Mouse (Mus musculus) stomach, embryonic 14.5 days (tissue): Measurements from ENCODE around the gene Uevld. TPM values are rescaled to one million over a fixed set of nuclear protein-coding genes. Genes with fewer than 3 reads are reported as not detected.
"Not testable (repeated sequence)": the region's sequence is repeated elsewhere in the genome, so short reads cannot be mapped to it uniquely, and the experiment has no call there.

ENCODE experiments used
- ATAC-seq: fragments of 200-750 bp; cut with Nextera tagmentation; 2 replicates; pipeline ENCODE4 v1.8.0; 2017; ENCODE audit warnings: low read depth, moderate TSS enrichment; ENCODE audit not compliant: insufficient number of reproducible peaks, insufficient read depth, low FRiP score
- H3K27ac ChIP-seq: fragments of 300-500 bp; sonication (generic); 2 replicates; pipeline ENCODE4 v1.5.1; 2014; ENCODE audit warnings: mild to moderate bottlenecking, low read length, moderate library complexity, mixed read lengths
- H3K27me3 ChIP-seq: fragments of 300-500 bp; sonication (generic); 2 replicates; pipeline ENCODE4 v1.6.1; 2014; ENCODE audit warnings: low read length, control low read depth, mixed read lengths; ENCODE audit not compliant: control insufficient read depth, insufficient read depth
- H3K36me3 ChIP-seq: fragments of 300-500 bp; sonication (generic); 2 replicates; pipeline ENCODE4 v1.6.1; 2014; ENCODE audit warnings: mild to moderate bottlenecking, control low read depth, low read length, moderate library complexity, mixed read lengths; ENCODE audit not compliant: control insufficient read depth, insufficient read depth
- H3K4me1 ChIP-seq: fragments of 300-500 bp; sonication (generic); 2 replicates; pipeline ENCODE4 v1.6.1; 2014; ENCODE audit warnings: low read length, control low read depth, mixed read lengths; ENCODE audit not compliant: control insufficient read depth, insufficient read depth
- H3K4me2 ChIP-seq: fragments of 300-500 bp; sonication (generic); replicated peaks from 2 replicates; pipeline ENCODE4 v1.6.1; 2014; ENCODE audit warnings: low read depth, low read length, control low read depth
- H3K4me3 ChIP-seq: fragments of 300-500 bp; sonication (generic); 2 replicates; pipeline ENCODE4 v1.5.1; 2014; ENCODE audit warnings: low read depth, low read length, control low read depth
- H3K9ac ChIP-seq: fragments of 300-500 bp; sonication (generic); replicated peaks from 2 replicates; pipeline ENCODE4 v1.6.1; 2014; ENCODE audit warnings: low read depth, mild to moderate bottlenecking, control low read depth, low read length, moderate library complexity, mixed read lengths
- H3K9me3 ChIP-seq: fragments of 300-500 bp; sonication (generic); 2 replicates; pipeline ENCODE4 v1.6.1; 2016; ENCODE audit warnings: low read depth, low read length, control low read depth; ENCODE audit not compliant: control insufficient read depth
- WGBS: fragments of 180-500 bp; shearing (Covaris S2); extraction: QIAGEN DNeasy Blood & Tissue Kit; methylation state at CpG from one replicate; pipeline ENCODE4 v1.1.7; 2014; 5-methylcytosine and 5-hydroxymethylcytosine counted together
- polyA plus RNA-seq: library from polyadenylated mRNA; unstranded; fragments of >200 nt; fragmentation: Nextera tagmentation; extraction: Ambion mirVana; gene quantifications from 2 replicates; pipeline ENCODE4 v1.2.1, GENCODE M21; 2014

The Uevld gene
- polyA plus RNA-seq, 1 experiment from 2014 or later = 13.4 TPM

- ATAC-seq = no peak
- 13% methylated on average over 13 of the region's 13 CpGs for WGBS
- Histone ChIP-seq H3K9me3 (no peaks in the 10 kb centered on the region), H3K4me1 (peaks cover 12% of the 10 kb centered on the region), H3K9ac (peak overlapping the region; percentile 79), H3K4me2 (peak overlapping the region; percentile 58), H3K4me3 (peak overlapping the region; percentile 57), H3K36me3 (no peaks in the 10 kb centered on the region), H3K27me3 (no peaks in the 10 kb centered on the region), H3K27ac (peak overlapping the region; percentile 83)
Measured at GRCm38 (mm10) chr7:46918678-46919371, 39.5 kb downstream of the Uevld start.

GRCm38 (mm10) chr7:46916376-46916775 is 42.0 kb downstream of the Uevld start:
- WGBS = 90% methylated on average over 3 of the region's 3 CpGs
- Histone ChIP-seq H3K4me1 (peaks cover 12% of the 10 kb centered on the region), H3K4me3 (no peak overlapping the region), H3K9me3 (no peaks in the 10 kb centered on the region), H3K9ac (no peak overlapping the region), H3K4me2 (no peak overlapping the region), H3K27me3 (no peaks in the 10 kb centered on the region), H3K36me3 (peaks cover 12% of the 10 kb centered on the region), H3K27ac (no peak overlapping the region)
- no peak for ATAC-seq

- WGBS = 94% methylated on average over 3 of the region's 3 CpGs
- H3K4me3 ChIP-seq = no peak overlapping the region
- no peak overlapping the region for H3K9ac ChIP-seq
- no peak for ATAC-seq
- H3K27me3 ChIP-seq = no peaks in the 10 kb centered on the region
- no peaks in the 10 kb centered on the region for H3K9me3 ChIP-seq
- no peak overlapping the region for H3K4me2 ChIP-seq
- H3K4me1 ChIP-seq = no peaks in the 10 kb centered on the region
- H3K27ac ChIP-seq = no peak overlapping the region
- peaks cover 56% of the 10 kb centered on the region for H3K36me3 ChIP-seq
Measured at GRCm38 (mm10) chr7:46911250-46911649, 47.1 kb downstream of the Uevld start.

GRCm38 (mm10) chr7:46899343-46899742 is 59.0 kb downstream of the Uevld start:
- H3K27ac ChIP-seq = no peak overlapping the region
- ATAC-seq = no peak
- peaks cover 71% of the 10 kb centered on the region for H3K36me3 ChIP-seq
- H3K4me1 ChIP-seq = no peaks in the 10 kb centered on the region
- H3K27me3 ChIP-seq = no peaks in the 10 kb centered on the region
- H3K9ac ChIP-seq = no peak overlapping the region
- no peaks in the 10 kb centered on the region for H3K9me3 ChIP-seq
- WGBS = 84% methylated on average over 3 of the region's 3 CpGs
- H3K4me3 ChIP-seq = no peak overlapping the region
- H3K4me2 ChIP-seq = no peak overlapping the region

GRCm38 (mm10) chr7:46895511-46895910 is 62.8 kb downstream of the Uevld start:
- 92% methylated on average over 3 of the region's 3 CpGs for WGBS
- H3K36me3 ChIP-seq = peaks cover 67% of the 10 kb centered on the region

GRCm38 (mm10) chr7:46883304-46883703 is 75.0 kb downstream of the Uevld start:
- 78% methylated on average over 3 of the region's 3 CpGs for WGBS
- Histone ChIP-seq H3K9ac (no peak overlapping the region), H3K27me3 (no peaks in the 10 kb centered on the region)

More at GRCm38 (mm10) chr7:46895511-46895910, 62.8 kb downstream of the Uevld start:
- Histone ChIP-seq H3K4me2 (no peak overlapping the region), H3K9me3 (no peaks in the 10 kb centered on the region), H3K4me1 (no peaks in the 10 kb centered on the region), H3K27me3 (no peaks in the 10 kb centered on the region), H3K4me3 (no peak overlapping the region), H3K9ac (no peak overlapping the region), H3K27ac (no peak overlapping the region)
- ATAC-seq = no peak

GRCm38 (mm10) chr7:46881941-46882340 is 76.4 kb downstream of the Uevld start:
- not testable (repeated sequence) for H3K4me2 ChIP-seq
- WGBS = 81% methylated on average over 6 of the region's 8 CpGs

More at GRCm38 (mm10) chr7:46883304-46883703, 75.0 kb downstream of the Uevld start:
- no peak overlapping the region for H3K27ac ChIP-seq
- H3K4me3 ChIP-seq = no peak overlapping the region
- no peak overlapping the region for H3K4me2 ChIP-seq
- H3K36me3 ChIP-seq = peaks cover 18% of the 10 kb centered on the region
- no peaks in the 10 kb centered on the region for H3K4me1 ChIP-seq
- no peaks in the 10 kb centered on the region for H3K9me3 ChIP-seq
- no peak for ATAC-seq

GRCm38 (mm10) chr7:46880992-46881391 is 77.3 kb downstream of the Uevld start:
- WGBS = 86% methylated on average over 2 of the region's 2 CpGs
- H3K9ac ChIP-seq = no peak overlapping the region
- H3K27ac ChIP-seq = no peak overlapping the region
- H3K4me2 ChIP-seq = no peak overlapping the region
- H3K4me1 ChIP-seq = no peaks in the 10 kb centered on the region
- H3K9me3 ChIP-seq = no peaks in the 10 kb centered on the region
- peaks cover 2% of the 10 kb centered on the region; the same call in 1 of the 2 replicates for H3K36me3 ChIP-seq
- no peak for ATAC-seq
- no peaks in the 10 kb centered on the region for H3K27me3 ChIP-seq
- no peak overlapping the region for H3K4me3 ChIP-seq

More at GRCm38 (mm10) chr7:46881941-46882340, 76.4 kb downstream of the Uevld start:
- not testable (repeated sequence) for H3K27me3 ChIP-seq, H3K9ac ChIP-seq, ATAC-seq, H3K4me3 ChIP-seq, H3K27ac ChIP-seq, H3K4me1 ChIP-seq, H3K9me3 ChIP-seq
- peaks cover 10% of the 10 kb centered on the region; the same call in 1 of the 2 replicates for H3K36me3 ChIP-seq

- no peak for ATAC-seq
- WGBS = 93% methylated on average over 5 of the region's 5 CpGs
- no peaks in the 10 kb centered on the region for H3K27me3 ChIP-seq
- no peak overlapping the region for H3K4me3 ChIP-seq
- H3K27ac ChIP-seq = no peak overlapping the region
- H3K9ac ChIP-seq = no peak overlapping the region
- no peak overlapping the region for H3K4me2 ChIP-seq
- H3K9me3 ChIP-seq = no peaks in the 10 kb centered on the region
- H3K4me1 ChIP-seq = no peaks in the 10 kb centered on the region
- no peaks in the 10 kb centered on the region; the same call in 1 of the 2 replicates for H3K36me3 ChIP-seq
Measured at GRCm38 (mm10) chr7:46879851-46880250, 78.5 kb downstream of the Uevld start.
